Mouse (Mus musculus): ENCODE results near the gene Rgmb.

DNA sequence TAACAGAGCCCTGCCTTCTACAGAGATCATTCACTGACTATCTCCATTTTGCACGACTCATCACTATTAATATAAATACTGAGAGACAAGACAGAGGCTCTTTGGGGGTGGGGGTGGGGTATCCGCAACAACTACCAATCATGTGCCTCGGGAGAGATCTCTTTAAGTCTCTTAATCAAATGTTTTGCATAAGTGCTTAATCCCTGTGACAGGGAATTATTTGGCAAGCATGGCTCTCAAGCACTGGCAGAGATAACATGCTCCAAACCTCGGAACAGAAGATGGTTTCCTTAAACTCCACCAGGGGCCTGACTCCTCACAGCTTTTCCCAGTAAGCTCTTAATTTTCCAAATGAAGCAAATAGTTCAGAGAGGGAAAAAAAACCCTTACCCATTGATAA is 22.8 kb downstream of the Rgmb start:
- no peak for TF ChIP-seq CEBPB (IDR thresholded peaks at IDR 0.05; ENCODE audit: insufficient read depth, poor library complexity, severe bottlenecking)
- no peak for TF ChIP-seq POLR2A (IDR thresholded peaks at IDR 0.05; ENCODE audit: insufficient read length, low read depth)
- TF ChIP-seq USF1 (IDR thresholded peaks at IDR 0.05; ENCODE audit: low read depth), result no peak
- TF ChIP-seq E2F4 (IDR thresholded peaks at IDR 0.05; ENCODE audit: insufficient read depth), result no peak
- TF ChIP-seq TCF3 (IDR thresholded peaks at IDR 0.05; ENCODE audit: insufficient read length, low read depth), result no peak
- TF ChIP-seq MYOG (IDR thresholded peaks at IDR 0.05; ENCODE audit: control insufficient read depth in 1 of 3, insufficient read depth in 1 of 3, insufficient read length in 2 of 3, low read depth in 2 of 3), result no peak
- TF ChIP-seq SRF (IDR thresholded peaks at IDR 0.05; ENCODE audit: control insufficient read depth, insufficient read length, low read depth), result no peak
- no peak for TF ChIP-seq TCF12 (IDR thresholded peaks at IDR 0.05; ENCODE audit: insufficient read depth, poor library complexity, severe bottlenecking)
